Mouse (Mus musculus) inflammation-experienced regulatory T-cells, adult 16 weeks (primary cell): Measurements from ENCODE around the gene Pld5. TPM values are rescaled to one million over a fixed set of nuclear protein-coding genes. Genes with fewer than 3 reads are reported as not detected.

Experiments
- polyA plus RNA-seq: library from polyadenylated mRNA; unstranded; fragments of 100-300 nt; shearing (Covaris generic); gene quantifications from one replicate; pipeline ENCODE4 v1.2.1, GENCODE M21; 2017

Gene Pld5
- not detected for polyA plus RNA-seq

GRCm38 (mm10) chr1:176274667-176275610, at the start of gene Pld5:
Gene Pld5 (minus strand): TSS chr1:176275312.

GRCm38 (mm10) chr1:175979014-175979413, 296.1 kb downstream of the Pld5 start, which contains the start of gene Rbm8a2:
Gene Rbm8a2 (minus strand): TSS chr1:175979114.

GRCm38 (mm10) chr1:175920029-175920428, 355.1 kb downstream of the Pld5 start, which contains the start of gene Gm38100:
Gene Gm38100 (plus strand): TSS chr1:175920329.

